Mouse (Mus musculus): ENCODE results near the gene Adam12.

DNA sequence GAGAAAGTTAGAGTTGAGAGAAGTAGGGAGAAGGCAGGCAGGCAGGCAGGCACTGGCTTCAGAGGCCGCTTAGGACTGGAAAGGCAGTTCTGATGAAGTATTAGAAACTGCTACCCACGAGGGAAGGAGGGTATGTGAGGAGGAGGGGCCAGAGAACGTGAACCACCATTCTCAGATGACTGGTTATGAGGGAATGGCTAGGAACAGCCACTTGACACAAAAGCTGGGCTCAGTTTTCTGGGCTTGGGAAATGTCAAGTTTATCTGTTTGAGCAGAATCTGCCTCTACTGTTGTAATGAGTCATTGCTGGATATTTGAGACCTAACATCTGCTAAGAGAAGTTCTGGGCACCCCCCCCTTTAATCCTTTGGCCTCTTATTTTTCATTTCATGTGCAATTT is 64.4 kb downstream of the Adam12 start:
- TF ChIP-seq ZNF384 (IDR thresholded peaks at IDR 0.05; ENCODE audit: low read depth, low read length): no peak
- TF ChIP-seq HCFC1 (IDR thresholded peaks at IDR 0.05; ENCODE audit: borderline replicate concordance, insufficient read depth, low read length): no peak
- TF ChIP-seq CHD2 (IDR thresholded peaks at IDR 0.05; ENCODE audit: low read depth, low read length): no peak
- no peak for TF ChIP-seq ZC3H11A (IDR thresholded peaks at IDR 0.05; ENCODE audit: borderline replicate concordance, low read depth, low read length)
- TF ChIP-seq MAFK (IDR thresholded peaks at IDR 0.05; ENCODE audit: insufficient read depth, low read depth, low read length): no peak

Measured in ES-E14 (cell line).